Mouse (Mus musculus) midbrain, postnatal 0 days (tissue): ENCODE results near the gene Slc6a21. TPM values are rescaled to one million over a fixed set of nuclear protein-coding genes. Genes with fewer than 3 reads are reported as not detected.
A peak's percentile ranks its signal among the peaks of the same experiment; 100 is the strongest.
"Not testable (repeated sequence)": the region's sequence is repeated elsewhere in the genome, so short reads cannot be mapped to it uniquely, and the experiment has no call there.

Experiments used
- ATAC-seq: fragments of 200-750 bp; cut with Nextera tagmentation; 2 replicates; pipeline ENCODE4 v1.8.0; 2017; ENCODE audit warnings: moderate number of reproducible peaks, mild to moderate bottlenecking, moderate TSS enrichment, moderate library complexity; ENCODE audit not compliant: low FRiP score
- DNase-seq: peaks from one replicate; pipeline ENCODE4 v3.0.0-alpha.2; 2015; ENCODE audit warnings: low spot score
- H3K27ac ChIP-seq: fragments of 300-500 bp; sonication (generic); 2 replicates; pipeline ENCODE4 v1.5.1; 2014; ENCODE audit warnings: low read depth, mild to moderate bottlenecking, low read length, mixed read lengths
- H3K27me3 ChIP-seq: fragments of 300-500 bp; sonication (generic); 2 replicates; pipeline ENCODE4 v1.6.1; 2014; ENCODE audit warnings: low read length, control low read depth, mixed read lengths; ENCODE audit not compliant: insufficient read depth
- H3K36me3 ChIP-seq: fragments of 300-500 bp; sonication (generic); 2 replicates; pipeline ENCODE4 v1.6.1; 2014; ENCODE audit warnings: low read length, control low read depth, mixed read lengths; ENCODE audit not compliant: insufficient read depth
- H3K4me1 ChIP-seq: fragments of 300-500 bp; sonication (generic); 2 replicates; pipeline ENCODE4 v1.6.1; 2014; ENCODE audit warnings: mild to moderate bottlenecking, control low read depth, antibody characterized with exemption, low read length, mixed read lengths; ENCODE audit not compliant: insufficient read depth
- H3K4me2 ChIP-seq: fragments of 300-500 bp; sonication (generic); 2 replicates; pipeline ENCODE4 v1.6.1; 2014; ENCODE audit warnings: low read depth, mild to moderate bottlenecking, low read length, mixed read lengths; ENCODE audit not compliant: poor library complexity, severe bottlenecking
- H3K4me3 ChIP-seq: fragments of 300-500 bp; sonication (generic); 2 replicates; pipeline ENCODE4 v1.5.1; 2014; ENCODE audit warnings: low read depth, mild to moderate bottlenecking, low read length, moderate library complexity
- H3K9ac ChIP-seq: fragments of 300-500 bp; sonication (generic); replicated peaks from 2 replicates; pipeline ENCODE4 v1.6.1; 2014; ENCODE audit warnings: mild to moderate bottlenecking, low read length, moderate library complexity, mixed read lengths; ENCODE audit not compliant: poor library complexity, severe bottlenecking
- H3K9me3 ChIP-seq: fragments of 300-500 bp; sonication (generic); 2 replicates; pipeline ENCODE4 v1.6.1; 2016; ENCODE audit warnings: low read length, control low read depth
- CTCF ChIP-seq: IDR thresholded peaks from 2 replicates; pipeline ENCODE4 v1.5.1; 2016; ENCODE audit warnings: antibody characterized with exemption, mild to moderate bottlenecking
- WGBS: fragments of 180-500 bp; shearing (Covaris S2); extraction: QIAGEN DNeasy Blood & Tissue Kit; methylation state at CpG from one replicate; pipeline ENCODE4 v1.1.7; 2014; 5-methylcytosine and 5-hydroxymethylcytosine counted together
- polyA plus RNA-seq: library from polyadenylated mRNA; unstranded; fragments of >200 nt; fragmentation: Nextera tagmentation; extraction: Ambion mirVana; gene quantifications from 2 replicates; pipeline ENCODE4 v1.2.1, GENCODE M21; 2015
- total RNA-seq: library from RNA; depleted of rRNA; stranded (reverse); fragments of >200 nt; gene quantifications from 2 replicates; pipeline ENCODE4 v1.2.3, GENCODE M21; 2014

Slc6a21 gene
- total and polyA plus RNA-seq, 2 experiments from 2014 or later = not detected

- WGBS = 34% methylated on average over 3 of the region's 3 CpGs
- H3K4me2 ChIP-seq = no peak overlapping the region
- ATAC-seq = no peak
Observed at GRCm38 (mm10) chr7:45247666-45248065, 29.6 kb upstream of the Slc6a21 start.

GRCm38 (mm10) chr7:45253806-45254205 lies 23.5 kb upstream of the Slc6a21 start:
- 90% methylated on average over 8 of the region's 8 CpGs for WGBS
- H3K4me1 ChIP-seq = no peaks in the 10 kb centered on the region
- no peak overlapping the region for H3K27ac ChIP-seq
- H3K36me3 ChIP-seq = no peaks in the 10 kb centered on the region
- H3K9ac ChIP-seq = no peak overlapping the region
- ATAC-seq (no peak), DNase-seq (no peak)
- no peak for TF ChIP-seq CTCF
- H3K4me3 ChIP-seq = no peak overlapping the region
- no peaks in the 10 kb centered on the region for H3K9me3 ChIP-seq
- H3K27me3 ChIP-seq = no peaks in the 10 kb centered on the region
- no peak overlapping the region for H3K4me2 ChIP-seq

More at GRCm38 (mm10) chr7:45247666-45248065, 29.6 kb upstream of the Slc6a21 start:
- no peak for TF ChIP-seq CTCF
- Histone ChIP-seq H3K4me3 (no peak overlapping the region), H3K9ac (no peak overlapping the region), H3K9me3 (no peaks in the 10 kb centered on the region), H3K4me1 (no peaks in the 10 kb centered on the region), H3K27ac (no peak overlapping the region), H3K36me3 (no peaks in the 10 kb centered on the region), H3K27me3 (no peaks in the 10 kb centered on the region)
- DNase-seq = no peak

- H3K9me3 ChIP-seq, H3K4me3 ChIP-seq, H3K4me1 ChIP-seq, ATAC-seq, H3K4me2 ChIP-seq, H3K27ac ChIP-seq, DNase-seq, H3K9ac ChIP-seq, H3K36me3 ChIP-seq, H3K27me3 ChIP-seq: not testable (repeated sequence)
- WGBS = 79% methylated on average over 4 of the region's 7 CpGs
Observed at GRCm38 (mm10) chr7:45255822-45256221, 21.5 kb upstream of the Slc6a21 start.

- no peak overlapping the region for H3K4me2 ChIP-seq
- no peak for ATAC-seq
- H3K27me3 ChIP-seq = no peaks in the 10 kb centered on the region
- no peak for DNase-seq
- H3K27ac ChIP-seq = no peak overlapping the region
- WGBS = 64% methylated on average over 11 of the region's 11 CpGs
- H3K4me1 ChIP-seq = no peaks in the 10 kb centered on the region
- no peak overlapping the region for H3K9ac ChIP-seq
- no peaks in the 10 kb centered on the region for H3K9me3 ChIP-seq
- no peak for TF ChIP-seq CTCF
- H3K4me3 ChIP-seq = no peak overlapping the region
- no peaks in the 10 kb centered on the region for H3K36me3 ChIP-seq
Observed at GRCm38 (mm10) chr7:45257063-45257840, 20.1 kb upstream of the Slc6a21 start.

- 91% methylated on average over 8 of the region's 8 CpGs for WGBS
Observed at GRCm38 (mm10) chr7:45259281-45259680, 18.0 kb upstream of the Slc6a21 start.

GRCm38 (mm10) chr7:45262266-45262665 lies 15.0 kb upstream of the Slc6a21 start:
- no peak for ATAC-seq
- H3K9me3 ChIP-seq = no peaks in the 10 kb centered on the region
- peak; percentile 23 for DNase-seq
- H3K4me1 ChIP-seq = no peaks in the 10 kb centered on the region
- no peak for TF ChIP-seq CTCF
- no peak overlapping the region for H3K4me2 ChIP-seq
- no peak overlapping the region for H3K27ac ChIP-seq
- no peaks in the 10 kb centered on the region for H3K36me3 ChIP-seq
- WGBS = 58% methylated on average over 7 of the region's 7 CpGs
- H3K4me3 ChIP-seq = no peak overlapping the region
- H3K9ac ChIP-seq = no peak overlapping the region
- no peaks in the 10 kb centered on the region for H3K27me3 ChIP-seq

More at GRCm38 (mm10) chr7:45259281-45259680, 18.0 kb upstream of the Slc6a21 start:
- Histone ChIP-seq H3K27me3 (no peaks in the 10 kb centered on the region), H3K4me1 (no peaks in the 10 kb centered on the region), H3K4me2 (no peak overlapping the region), H3K27ac (no peak overlapping the region), H3K36me3 (no peaks in the 10 kb centered on the region), H3K9ac (no peak overlapping the region), H3K4me3 (no peak overlapping the region), H3K9me3 (no peaks in the 10 kb centered on the region)
- ATAC-seq (no peak), DNase-seq (no peak)
- TF ChIP-seq CTCF = no peak
